Mouse (Mus musculus) heart, adult 2 months (tissue): ENCODE measurements around the gene Rasgrf1.

Experiments
- CTCF ChIP-seq: fragments of 200-600 bp; IDR thresholded peaks from 2 replicates; pipeline ENCODE4 v1.8.1; 2022; ENCODE audit warnings: antibody characterized with exemption, mild to moderate bottlenecking, moderate library complexity
- EP300 ChIP-seq: fragments of 200-500 bp; IDR thresholded peaks from 2 replicates; pipeline ENCODE4 v1.6.1; 2011; ENCODE audit warnings: low read depth, low read length, control low read depth; ENCODE audit not compliant: insufficient read depth
- POLR2A ChIP-seq: fragments of 200-500 bp; IDR thresholded peaks from 2 replicates; pipeline ENCODE4 v1.6.1; 2011; ENCODE audit warnings: mild to moderate bottlenecking, low read depth, low read length, control low read depth; ENCODE audit not compliant: insufficient read depth

- no peak for TF ChIP-seq CTCF
- no peak for TF ChIP-seq EP300
- TF ChIP-seq POLR2A, result no peak
Observed at GRCm38 (mm10) chr9:89917431-89917830, 7.7 kb downstream of the Rasgrf1 start.
